Mouse (Mus musculus): Measurements from ENCODE around the gene Rbms1.

Gene Rbms1

GRCm38 (mm10) chr2:60920076-60920475 lies 42.9 kb downstream of the Rbms1 start:
- no peak for DNase-seq (ENCODE audit: low read depth, low spot score)

- no peak for DNase-seq (ENCODE audit: low read depth, low spot score)
Measured at GRCm38 (mm10) chr2:60918401-60918800, 44.6 kb downstream of the Rbms1 start.

GRCm38 (mm10) chr2:60914524-60915280 lies 48.3 kb downstream of the Rbms1 start:
- DNase-seq (ENCODE audit: low read depth, low spot score): no peak

DNA sequence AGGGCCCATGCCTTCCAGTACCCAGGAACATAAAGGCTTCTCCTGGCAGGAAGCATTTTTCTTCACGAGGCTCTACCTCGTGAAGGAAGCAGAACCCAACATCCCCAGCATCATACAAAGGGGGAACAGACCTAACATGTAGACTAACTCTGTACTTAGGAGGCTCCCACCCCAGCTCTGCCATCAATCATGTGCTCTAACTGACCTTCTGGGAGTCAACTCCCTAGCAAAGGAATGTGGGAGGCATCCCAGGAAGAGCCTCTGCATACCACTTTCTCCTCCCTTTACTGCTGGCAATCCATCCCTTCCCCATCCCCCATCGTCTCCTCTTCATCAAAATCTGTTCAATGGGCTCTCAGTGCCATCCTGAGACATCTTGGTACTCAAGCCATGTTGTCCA lies 49.7 kb downstream of the Rbms1 start:
- no peak for DNase-seq (ENCODE audit: low read depth, low spot score)

GRCm38 (mm10) chr2:60911716-60912115 lies 51.3 kb downstream of the Rbms1 start:
- no peak for DNase-seq (ENCODE audit: low read depth, low spot score)

- no peak for DNase-seq (ENCODE audit: low read depth, low spot score)
Measured at GRCm38 (mm10) chr2:60910820-60911219, 52.2 kb downstream of the Rbms1 start.

DNA sequence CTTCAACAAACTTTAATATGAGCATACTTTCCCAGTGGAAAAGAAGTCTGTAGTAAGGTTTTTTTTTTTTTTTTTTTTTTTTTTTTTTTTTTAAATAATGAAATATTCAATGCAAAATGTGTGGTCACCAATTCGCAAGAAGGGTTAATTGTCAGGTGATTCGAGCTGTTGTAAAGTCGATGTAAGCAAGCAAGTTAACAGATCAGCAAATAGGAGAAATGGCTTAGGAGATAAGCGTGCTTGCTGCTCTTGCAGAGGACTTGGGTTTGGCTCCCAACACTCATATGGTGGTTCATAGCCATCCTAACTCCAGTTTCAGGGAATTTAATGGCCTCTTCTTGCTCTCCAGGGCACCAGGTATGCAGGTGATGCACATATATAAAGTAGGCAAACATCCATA lies 54.4 kb downstream of the Rbms1 start:
- no peak for DNase-seq (ENCODE audit: low read depth, low spot score)

- DNase-seq (ENCODE audit: low read depth, low spot score): no peak
Measured at GRCm38 (mm10) chr2:60908116-60908515, 54.9 kb downstream of the Rbms1 start.

DNA sequence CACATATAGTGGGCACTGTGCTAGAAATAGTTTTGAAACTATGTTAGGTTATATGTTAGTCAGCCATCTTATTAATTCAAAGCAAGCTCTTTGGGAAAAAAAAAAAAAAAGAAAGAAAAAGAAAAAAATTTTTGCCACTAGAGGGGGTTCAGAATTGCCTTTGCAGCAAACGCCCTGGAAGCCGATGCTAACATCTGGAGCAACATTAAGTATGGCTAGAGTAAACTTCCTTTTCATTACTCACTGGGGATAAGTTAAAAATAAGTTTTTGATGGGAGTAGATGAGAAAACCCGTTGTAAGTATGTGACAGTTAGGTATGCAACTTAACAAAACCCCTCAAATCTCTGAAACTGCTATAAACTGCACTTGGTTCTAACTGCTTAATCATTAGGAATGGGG lies 57.7 kb downstream of the Rbms1 start:
- DNase-seq (ENCODE audit: low read depth, low spot score): no peak

DNA sequence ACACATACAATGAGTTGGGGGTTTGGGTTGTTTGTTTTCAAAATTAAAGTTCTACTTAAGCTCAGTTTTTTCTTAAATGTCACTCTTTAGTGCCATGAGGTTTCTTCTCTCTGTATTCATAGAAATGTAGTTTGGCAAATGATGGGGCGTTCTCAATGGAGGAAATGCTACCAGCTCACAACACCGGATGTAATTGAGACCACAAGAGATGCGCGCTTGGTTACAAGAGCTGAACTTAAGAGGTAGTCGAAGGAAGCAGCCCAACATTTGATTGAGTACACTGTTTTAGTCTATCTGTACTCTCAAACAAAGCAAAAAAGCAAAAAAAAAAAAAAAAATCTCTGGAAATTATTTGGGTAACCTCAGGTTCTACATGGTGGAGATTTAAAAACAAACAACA lies 58.9 kb downstream of the Rbms1 start:
- DNase-seq (ENCODE audit: low read depth, low spot score): no peak

DNA sequence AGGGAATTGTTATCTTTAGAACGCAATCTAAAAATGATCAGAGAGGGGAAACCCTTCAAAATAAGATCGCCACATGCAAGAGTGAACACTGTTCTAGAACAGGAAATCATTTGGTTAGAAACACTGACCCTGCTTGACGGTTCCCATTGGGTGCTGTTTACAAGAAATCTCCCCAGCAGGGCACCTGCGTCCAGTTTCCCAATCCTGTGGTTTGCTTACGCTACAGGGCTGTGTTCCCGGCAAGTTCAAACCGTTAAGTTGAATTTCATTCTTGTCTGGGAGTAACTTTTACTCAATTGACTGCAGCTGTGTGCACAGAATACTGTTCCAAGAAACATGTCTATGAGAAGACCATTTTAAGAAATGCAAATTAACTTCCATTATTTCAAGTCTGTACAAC lies 59.5 kb downstream of the Rbms1 start:
- no peak for DNase-seq (ENCODE audit: low read depth, low spot score)

GRCm38 (mm10) chr2:60902446-60903137 lies 60.4 kb downstream of the Rbms1 start:
- no peak for DNase-seq (ENCODE audit: low read depth, low spot score)

DNA sequence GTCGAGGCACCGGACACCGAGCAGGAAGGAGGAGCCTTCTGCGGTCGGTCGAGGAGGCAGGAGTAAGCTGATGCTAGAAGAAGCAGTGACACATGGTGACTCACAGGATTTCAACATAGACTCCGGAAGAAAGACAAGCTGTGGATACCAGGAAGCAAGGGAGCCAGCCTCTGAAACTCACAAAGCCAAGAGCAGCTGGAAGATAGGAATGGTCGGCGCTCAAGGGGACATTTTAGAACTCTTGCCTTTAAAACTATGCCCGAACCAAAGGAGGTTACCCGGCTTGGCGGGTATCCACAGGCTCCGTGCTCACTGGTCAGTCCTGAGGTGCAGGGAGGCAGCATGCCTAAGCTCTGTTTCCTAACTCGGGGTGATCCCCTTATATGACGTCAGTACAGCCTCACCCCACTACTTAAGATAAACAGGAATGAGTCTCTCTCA lies 61.5 kb downstream of the Rbms1 start:
- no peak for DNase-seq (ENCODE audit: low read depth, low spot score)

DNA sequence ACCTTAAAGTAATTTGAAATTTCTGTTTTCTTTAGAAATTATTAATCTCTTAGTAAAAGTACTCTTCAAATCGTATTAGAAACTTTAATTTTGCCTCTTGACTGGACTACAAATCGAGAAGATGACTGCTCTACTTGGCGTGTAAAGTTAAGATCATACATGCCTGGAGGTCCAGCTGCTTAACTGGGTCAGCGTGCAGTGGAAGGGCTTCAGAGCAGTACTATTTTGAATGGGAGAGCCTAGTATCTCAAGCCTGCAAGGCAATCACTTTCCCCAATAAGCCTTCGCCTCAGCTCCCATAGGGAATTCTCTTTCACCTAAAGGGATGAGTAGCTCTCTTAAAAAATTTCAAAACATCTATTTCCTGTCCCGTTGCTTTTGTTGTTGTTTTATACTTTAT lies 62.0 kb downstream of the Rbms1 start:
- no peak for DNase-seq (ENCODE audit: low read depth, low spot score)

GRCm38 (mm10) chr2:60893042-60893441 lies 70.0 kb downstream of the Rbms1 start:
- DNase-seq (ENCODE audit: low read depth, low spot score): no peak

GRCm38 (mm10) chr2:60883931-60884330 lies 79.1 kb downstream of the Rbms1 start:
- no peak for DNase-seq (ENCODE audit: low read depth, low spot score)

- DNase-seq (ENCODE audit: low read depth, low spot score): no peak
Measured at GRCm38 (mm10) chr2:60883043-60883365, 80.0 kb downstream of the Rbms1 start.

DNA sequence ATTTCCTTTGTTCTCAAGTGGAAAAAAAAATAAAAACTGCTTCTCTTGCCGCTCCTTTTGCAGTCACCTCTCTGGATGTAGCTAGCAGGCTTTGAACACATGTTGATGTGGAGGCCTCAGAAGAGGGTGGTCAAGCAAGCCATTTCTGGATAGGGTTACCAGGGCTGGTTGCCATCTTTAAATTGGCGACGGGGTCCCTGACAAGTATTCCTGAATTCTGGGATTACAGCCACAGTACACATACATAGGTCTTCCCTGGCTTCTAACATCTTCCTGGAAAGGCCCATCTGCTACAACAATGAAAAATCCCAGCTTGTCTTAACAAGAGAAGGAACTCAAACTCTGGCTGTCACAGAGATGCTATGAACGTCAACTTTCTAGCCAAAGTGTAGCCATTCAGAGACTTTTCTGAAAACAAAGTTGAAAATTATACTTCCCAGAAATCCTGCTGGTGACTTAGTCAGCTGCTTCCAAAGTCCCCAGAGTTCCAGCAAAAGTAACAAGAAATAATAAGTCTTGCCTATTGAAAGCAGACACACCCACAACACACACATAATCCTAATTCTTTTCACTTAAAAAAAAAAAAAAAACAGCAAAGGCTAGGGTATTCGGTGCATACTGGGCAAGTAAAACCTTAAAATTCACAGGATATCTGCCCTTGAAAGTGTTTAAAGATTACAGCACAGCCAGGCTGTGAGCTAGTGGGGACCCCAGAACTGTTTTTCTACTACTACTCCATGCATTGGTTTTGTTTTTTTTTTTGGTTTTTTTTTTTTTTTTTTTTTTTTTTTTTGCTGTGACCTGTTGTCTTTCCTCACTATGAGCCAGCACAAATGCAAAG lies 80.6 kb downstream of the Rbms1 start:
- DNase-seq (ENCODE audit: low read depth, low spot score): no peak

- DNase-seq (ENCODE audit: low read depth, low spot score): no peak
Measured at GRCm38 (mm10) chr2:60881571-60882041, 81.4 kb downstream of the Rbms1 start.

GRCm38 (mm10) chr2:60880789-60881570 lies 82.0 kb downstream of the Rbms1 start:
- peak; percentile 48 for DNase-seq (ENCODE audit: low read depth, low spot score)

GRCm38 (mm10) chr2:60879966-60880788 lies 82.8 kb downstream of the Rbms1 start:
- no peak for DNase-seq (ENCODE audit: low read depth, low spot score)

Measured in embryo, embryonic 11.5 days (tissue).